Mouse (Mus musculus) CD8-positive naive resting alpha-beta T cell, adult 2 months (primary cell): ENCODE results near the gene Camta1.

Experiments
- DNase-seq, 2 experiments: peaks; one replicate each; pipeline ENCODE4 v3.0.0; 2022; ENCODE audit warnings: low read depth in 2 of 2, low spot score in 2 of 2

Camta1 gene

DNA sequence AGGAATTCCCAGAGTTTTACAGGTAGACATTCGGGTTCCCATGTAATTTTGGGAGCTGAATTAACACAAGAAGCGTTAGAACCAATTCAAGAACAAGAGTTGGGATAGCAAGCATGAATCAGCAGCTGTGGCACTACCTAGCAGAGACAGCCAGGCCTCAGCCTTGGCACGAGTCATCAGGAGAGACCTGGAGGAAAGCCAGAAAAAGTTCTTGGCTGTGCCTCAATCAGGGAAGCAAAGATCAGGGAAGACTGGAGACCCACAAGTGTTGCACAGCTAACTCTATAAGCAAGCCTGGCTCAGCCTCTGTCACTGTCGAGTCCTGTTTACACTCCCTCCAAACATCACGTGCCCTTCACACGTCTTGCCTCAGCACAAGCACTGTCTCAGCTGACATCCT lies 899.4 kb downstream of the Camta1 start:
- no peak for DNase-seq

DNA sequence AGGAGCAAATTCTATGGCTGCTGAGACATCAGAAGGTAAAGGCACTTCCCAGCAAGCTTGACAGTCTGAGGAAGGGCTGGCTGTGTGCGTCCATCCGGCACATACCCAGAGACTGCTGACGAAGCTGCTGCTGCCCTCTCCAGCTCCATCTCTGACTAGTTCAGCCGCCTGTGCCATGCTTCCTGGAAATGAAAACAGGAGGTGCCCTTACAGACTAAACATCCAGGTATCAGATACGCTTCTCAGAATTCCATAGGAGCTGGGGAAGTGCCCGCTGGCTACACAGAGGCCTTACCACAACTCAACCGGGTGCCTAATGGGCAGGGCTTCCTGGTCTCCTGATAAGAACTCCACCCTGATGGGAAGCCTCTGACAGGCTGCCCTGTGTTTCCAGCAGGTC lies 903.1 kb downstream of the Camta1 start:
- no peak for DNase-seq

DNA sequence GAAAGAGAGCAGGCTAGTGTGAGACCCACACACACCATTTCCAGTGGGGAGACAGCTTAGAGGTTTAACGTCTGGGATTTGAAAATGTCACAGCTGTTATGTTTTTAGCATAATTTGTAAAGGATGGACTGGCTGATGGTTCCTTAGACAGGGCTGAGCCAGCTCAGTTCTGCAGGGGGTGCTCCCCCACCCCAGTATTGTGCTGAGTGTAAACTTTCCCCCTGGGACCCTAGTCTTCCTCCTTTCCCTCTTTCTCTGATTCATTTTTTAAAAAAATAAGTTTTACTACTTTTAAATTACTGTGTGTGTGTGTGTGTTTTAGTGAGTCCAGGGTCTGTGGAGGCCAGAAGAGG lies 904.6 kb downstream of the Camta1 start:
- DNase-seq = no peak

DNA sequence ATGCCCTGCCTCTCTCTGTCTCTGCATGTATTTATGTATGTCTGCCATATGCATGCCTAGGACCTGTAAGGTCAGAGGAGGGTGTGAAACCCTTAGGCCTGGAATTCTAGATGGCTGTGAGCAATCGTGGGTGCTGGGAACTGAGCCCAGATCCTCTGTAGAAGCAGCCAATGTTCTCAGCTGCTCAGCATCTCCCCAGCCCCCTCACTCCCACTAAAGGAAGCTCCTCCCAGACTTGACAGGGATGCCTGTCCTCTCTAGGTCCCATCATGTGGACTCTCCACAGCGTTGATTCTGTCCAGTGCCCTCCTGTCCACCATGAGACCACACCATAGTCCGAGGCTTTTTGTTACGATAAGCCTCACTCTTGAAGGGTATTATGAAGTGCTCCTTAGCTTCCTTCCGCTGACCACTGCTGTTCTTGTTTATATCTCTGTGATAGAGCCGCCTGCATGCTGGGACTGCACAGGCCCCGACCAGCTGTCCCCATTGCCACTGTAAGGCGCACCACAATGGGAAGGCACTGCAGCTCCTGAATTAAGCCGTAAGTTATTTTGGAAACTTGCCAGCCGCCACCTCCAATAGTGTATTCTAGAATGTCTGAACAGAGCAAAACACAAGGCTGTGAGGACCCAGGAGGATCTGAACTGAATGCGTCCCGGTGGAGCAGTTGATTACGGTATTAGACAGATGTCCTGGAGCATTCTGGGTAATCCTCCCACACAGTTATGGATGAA lies 905.1 kb downstream of the Camta1 start:
- DNase-seq = no peak

- DNase-seq = no peak
Measured at GRCm38 (mm10) chr4:150950972-150951371, 910.7 kb downstream of the Camta1 start.

DNA sequence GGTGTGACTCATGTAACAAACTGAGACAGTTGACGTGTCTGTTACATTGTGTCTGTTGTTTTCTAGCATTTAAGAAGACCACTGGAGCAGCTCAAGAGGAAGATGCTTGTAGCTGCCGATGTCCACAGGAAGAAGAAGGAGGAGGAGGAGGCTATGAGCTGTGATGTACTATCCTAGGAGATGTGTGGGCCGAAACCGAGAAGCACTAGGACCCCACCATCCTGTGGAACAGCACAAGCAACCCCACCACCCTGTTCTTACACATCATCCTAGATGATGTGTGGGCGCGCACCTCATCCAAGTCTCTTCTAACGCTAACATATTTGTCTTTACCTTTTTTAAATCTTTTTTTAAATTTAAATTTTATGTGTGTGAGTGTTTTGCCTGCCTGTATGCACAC lies 917.0 kb downstream of the Camta1 start:
- DNase-seq = no peak

- DNase-seq = peak; percentile 26 to 34
Measured at GRCm38 (mm10) chr4:150939991-150940651, 921.6 kb downstream of the Camta1 start.

DNA sequence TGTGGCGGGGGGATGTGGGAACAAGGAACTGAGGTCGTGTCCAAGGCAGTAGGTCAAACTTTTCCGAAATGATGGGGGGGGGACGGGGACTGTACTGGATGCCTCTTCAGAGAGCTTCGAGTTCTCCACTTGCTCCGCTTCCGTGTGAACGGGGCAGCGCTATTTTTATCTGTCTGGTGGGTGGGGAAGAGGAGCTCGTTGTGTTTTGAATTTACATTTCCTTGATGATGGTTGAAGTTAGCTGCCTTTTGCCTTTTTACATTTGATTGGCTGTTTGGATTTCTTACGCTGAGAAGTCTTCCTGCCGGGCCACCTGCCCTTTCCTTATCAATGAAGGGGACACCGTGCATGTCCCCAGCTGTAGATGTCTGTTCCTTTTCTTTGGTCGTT lies 923.6 kb downstream of the Camta1 start:
- DNase-seq = no peak

- no peak for DNase-seq
Measured at GRCm38 (mm10) chr4:150937293-150938062, 924.2 kb downstream of the Camta1 start.

DNA sequence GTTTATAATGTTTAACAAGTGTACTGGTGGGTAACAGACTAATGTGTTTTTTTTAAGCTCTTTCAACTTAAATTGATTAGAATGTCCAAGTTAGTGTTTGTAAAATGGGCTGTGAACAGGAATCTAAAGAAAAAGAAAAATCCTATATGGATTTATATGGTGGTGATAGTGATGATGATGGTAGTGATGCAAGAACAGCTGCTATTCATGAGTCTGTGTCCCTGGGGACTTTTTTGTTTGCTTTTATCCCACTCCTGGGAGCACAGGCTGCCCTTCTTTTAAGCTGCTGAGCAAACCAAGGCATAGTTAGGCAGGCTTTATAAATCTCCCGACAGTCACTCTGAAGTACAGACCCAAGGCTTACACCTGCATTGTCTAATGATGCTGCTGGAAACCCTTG lies 928.2 kb downstream of the Camta1 start:
- no peak for DNase-seq

- DNase-seq = no peak
Measured at GRCm38 (mm10) chr4:150927789-150928188, 933.9 kb downstream of the Camta1 start.

GRCm38 (mm10) chr4:150926924-150927705 lies 934.6 kb downstream of the Camta1 start:
- no peak for DNase-seq

- DNase-seq = no peak
Measured at GRCm38 (mm10) chr4:150925923-150926322, 935.8 kb downstream of the Camta1 start.

GRCm38 (mm10) chr4:150924936-150925335 lies 936.7 kb downstream of the Camta1 start:
- DNase-seq = no peak

GRCm38 (mm10) chr4:150924308-150924707 lies 937.4 kb downstream of the Camta1 start:
- no peak for DNase-seq

GRCm38 (mm10) chr4:150921206-150921605 lies 940.5 kb downstream of the Camta1 start:
- peak in 1 of 2 experiments; percentile 51 for DNase-seq

DNA sequence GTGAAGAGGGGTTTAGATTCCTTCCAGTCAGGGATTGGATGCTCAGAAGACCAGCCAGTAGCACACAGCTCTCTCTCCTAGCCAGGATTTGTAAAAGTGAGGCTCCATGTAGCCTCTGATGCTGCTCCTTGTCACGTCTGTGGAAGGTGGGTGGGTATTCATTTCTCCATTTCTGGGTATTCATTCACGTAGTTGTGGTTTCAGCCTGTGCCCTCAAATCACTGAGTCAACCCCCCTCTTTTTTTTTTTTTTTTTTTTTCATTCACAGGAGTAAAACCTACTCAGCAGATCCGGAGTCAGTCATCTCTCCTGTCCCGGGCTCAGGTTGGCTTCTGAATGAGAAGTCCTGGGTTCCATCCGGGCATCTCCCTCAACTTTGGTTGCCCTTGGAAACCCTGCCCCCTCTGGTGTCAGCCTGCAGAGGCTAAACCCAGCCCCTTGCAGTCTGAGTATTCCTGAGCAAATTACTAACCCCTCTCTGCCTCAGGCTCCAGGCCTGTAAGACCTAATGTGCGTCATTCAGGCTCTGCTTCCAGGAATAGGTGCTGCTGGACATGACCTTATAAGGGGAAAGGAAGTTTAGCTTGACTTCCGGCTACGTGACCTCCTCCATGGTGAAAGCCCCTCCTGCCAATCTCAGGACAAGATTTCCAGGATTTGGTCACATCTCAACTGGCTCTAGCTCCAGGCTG lies 944.2 kb downstream of the Camta1 start:
- no peak for DNase-seq

DNA sequence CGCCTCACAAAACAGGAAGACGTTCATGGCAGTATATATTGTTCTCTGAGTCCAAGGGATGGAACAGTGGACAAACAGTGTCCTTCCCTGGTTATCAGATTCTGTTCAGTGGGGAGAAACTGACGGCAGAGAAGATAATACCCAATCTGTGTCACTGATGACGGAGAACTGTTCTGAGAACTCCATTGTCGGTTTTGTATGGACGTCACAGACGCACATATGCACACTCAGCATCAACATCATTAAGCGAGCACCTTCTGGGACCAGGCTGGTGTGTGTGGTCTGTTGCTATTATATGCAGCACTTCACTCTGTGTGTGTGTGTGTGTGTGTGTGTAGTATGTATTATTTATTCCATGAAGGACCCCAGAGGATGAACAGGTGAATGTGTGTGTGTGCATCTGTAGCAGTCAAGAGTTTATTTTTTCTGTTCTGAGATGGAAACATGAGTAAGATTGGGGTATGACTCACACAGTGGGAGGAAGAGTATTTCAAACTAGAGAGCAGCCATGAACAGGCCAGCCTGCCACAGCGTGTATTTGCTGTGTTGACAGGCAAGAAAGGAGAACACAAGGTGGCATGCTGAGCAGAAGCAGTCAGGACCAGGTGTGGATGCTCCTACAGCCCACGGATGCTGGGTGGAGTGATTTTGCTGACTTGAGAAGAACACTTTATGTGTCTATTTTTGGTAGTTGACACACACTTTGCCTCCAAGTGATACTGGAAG lies 946.3 kb downstream of the Camta1 start:
- no peak for DNase-seq

DNA sequence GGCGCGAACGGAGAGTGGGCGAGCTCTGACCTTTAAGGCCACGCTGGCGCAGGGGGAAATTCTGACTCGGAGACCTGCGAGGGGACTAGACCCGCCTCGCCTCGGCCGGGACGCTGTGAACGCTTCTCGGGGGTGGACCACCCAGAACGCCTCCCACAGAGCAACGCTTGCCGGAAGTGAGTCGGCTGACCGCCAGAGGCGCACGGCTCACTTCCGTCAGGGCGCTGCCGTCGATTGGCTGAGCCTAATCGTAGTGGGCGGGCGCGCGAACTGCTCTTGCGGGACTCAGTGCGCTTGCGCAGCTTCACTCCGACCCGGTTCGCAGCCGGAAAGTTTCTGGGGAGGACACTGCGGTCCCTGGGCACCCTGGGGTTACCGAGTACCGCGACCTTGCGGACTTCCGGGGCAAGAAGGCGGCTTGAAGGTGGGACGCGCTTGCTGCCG lies 947.4 kb downstream of the Camta1 start, which contains the start of the genes Park7 and Tnfrsf9:
Gene Park7 (minus strand): TSS at position 148 of the 444 bp plus-strand sequence.
Gene Tnfrsf9 (plus strand): TSS at position 273 of the 444 bp plus-strand sequence.
- DNase-seq = peak; percentile 90 to 91

DNA sequence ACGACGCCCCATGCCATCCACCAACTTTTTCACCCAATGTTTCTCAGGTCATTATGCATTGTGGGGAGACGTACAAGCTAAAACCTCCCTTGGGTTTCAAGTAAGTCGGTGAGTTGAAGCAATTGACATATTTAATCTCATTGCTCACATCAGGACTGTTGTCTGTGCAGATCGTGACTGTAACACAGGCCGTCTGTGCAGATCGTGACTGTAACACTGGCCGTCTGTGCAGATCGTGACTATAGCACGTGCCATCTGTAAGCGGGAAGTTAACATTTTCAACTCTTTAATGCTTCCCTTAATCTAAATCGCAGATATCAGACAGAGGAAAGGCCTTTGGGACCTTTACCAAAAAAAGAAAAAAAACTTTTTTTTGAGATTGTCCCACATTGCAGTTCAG lies 947.9 kb downstream of the Camta1 start:
- DNase-seq = no peak
